Mouse (Mus musculus) heart, embryonic 15.5 days (tissue): ENCODE results near the gene Gli3. TPM values are rescaled to one million over a fixed set of nuclear protein-coding genes. Genes with fewer than 3 reads are reported as not detected.

Source experiments
- ATAC-seq: fragments of 200-750 bp; cut with Nextera tagmentation; replicated peaks from 2 replicates; pipeline ENCODE4 v1.8.0; 2017; ENCODE audit warnings: low read depth, moderate TSS enrichment; ENCODE audit not compliant: insufficient number of reproducible peaks, insufficient read depth, low FRiP score
- H3K27ac ChIP-seq: fragments of 300-500 bp; sonication (generic); 2 replicates; pipeline ENCODE4 v1.5.1; 2015; ENCODE audit warnings: mild to moderate bottlenecking, inconsistent platforms
- H3K27me3 ChIP-seq: fragments of 300-500 bp; sonication (generic); 2 replicates; pipeline ENCODE4 v1.6.1; 2015; ENCODE audit warnings: inconsistent platforms
- H3K36me3 ChIP-seq: fragments of 300-500 bp; sonication (generic); 2 replicates; pipeline ENCODE4 v1.6.1; 2015; ENCODE audit warnings: mild to moderate bottlenecking, inconsistent platforms
- H3K4me1 ChIP-seq: fragments of 300-500 bp; sonication (generic); replicated peaks from 2 replicates; pipeline ENCODE4 v1.6.1; 2015; ENCODE audit warnings: inconsistent platforms
- H3K4me2 ChIP-seq: fragments of 300-500 bp; sonication (generic); 2 replicates; pipeline ENCODE4 v1.6.1; 2015; ENCODE audit warnings: inconsistent platforms, mild to moderate bottlenecking, moderate library complexity
- H3K4me3 ChIP-seq: fragments of 300-500 bp; sonication (generic); 2 replicates; pipeline ENCODE4 v1.5.1; 2015; ENCODE audit warnings: mild to moderate bottlenecking, inconsistent platforms
- H3K9ac ChIP-seq: fragments of 300-500 bp; sonication (generic); 2 replicates; pipeline ENCODE4 v1.6.1; 2015; ENCODE audit warnings: mild to moderate bottlenecking, inconsistent platforms
- H3K9me3 ChIP-seq: fragments of 300-500 bp; sonication (generic); replicated peaks from 2 replicates; pipeline ENCODE4 v1.6.1; 2016; ENCODE audit warnings: inconsistent platforms
- WGBS: fragments of 180-500 bp; shearing (Covaris S2); methylation state at CpG from one replicate; pipeline ENCODE4 v1.1.7; 2015; ENCODE audit warnings: mixed read lengths; 5-methylcytosine and 5-hydroxymethylcytosine counted together
- polyA plus RNA-seq: library from polyadenylated mRNA; unstranded; fragments of >200 nt; fragmentation: Nextera tagmentation; extraction: Ambion mirVana; gene quantifications from 2 replicates; pipeline ENCODE4 v1.2.1, GENCODE M21; 2015

Gene Gli3
- polyA plus RNA-seq, 1 experiment from 2014 or later = 4.8 TPM

DNA sequence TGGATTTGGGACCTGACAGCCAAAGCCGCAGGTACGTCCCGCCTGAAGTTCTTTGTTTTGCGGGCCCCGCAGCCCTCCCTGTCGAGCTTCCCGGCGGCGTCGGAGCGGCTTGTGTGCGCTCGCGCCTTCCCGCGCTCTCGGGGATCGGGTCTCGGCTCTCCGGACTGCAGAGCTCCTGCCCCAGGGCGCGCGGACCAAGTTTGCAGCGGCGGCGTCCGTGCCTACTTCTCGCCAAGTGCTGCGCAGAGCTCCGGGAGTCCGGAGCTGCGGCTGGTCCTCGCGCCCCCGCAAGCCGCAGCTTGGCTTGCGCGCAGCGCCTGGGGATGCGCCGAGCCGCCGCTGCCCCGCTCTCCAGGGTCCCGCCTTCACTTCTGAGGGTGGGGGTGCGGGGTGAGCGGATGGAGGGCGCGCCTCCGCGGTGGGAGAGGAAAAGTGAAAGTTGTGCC lies 1.1 kb downstream of the Gli3 start:
- Histone ChIP-seq H3K36me3 (no peaks in the 10 kb centered on the region), H3K4me1 (peaks cover 4% of the 10 kb centered on the region; the same call in 1 of the 2 replicates), H3K9ac (peak overlapping the region; percentile 78), H3K4me3 (peak overlapping the region; percentile 77), H3K9me3 (no peaks in the 10 kb centered on the region), H3K4me2 (peak overlapping the region; percentile 96), H3K27me3 (peaks cover 51% of the 10 kb centered on the region), H3K27ac (peak overlapping the region; percentile 91)
- ATAC-seq = no peak
- under 1% methylated on average over 51 of the region's 51 CpGs for WGBS

DNA sequence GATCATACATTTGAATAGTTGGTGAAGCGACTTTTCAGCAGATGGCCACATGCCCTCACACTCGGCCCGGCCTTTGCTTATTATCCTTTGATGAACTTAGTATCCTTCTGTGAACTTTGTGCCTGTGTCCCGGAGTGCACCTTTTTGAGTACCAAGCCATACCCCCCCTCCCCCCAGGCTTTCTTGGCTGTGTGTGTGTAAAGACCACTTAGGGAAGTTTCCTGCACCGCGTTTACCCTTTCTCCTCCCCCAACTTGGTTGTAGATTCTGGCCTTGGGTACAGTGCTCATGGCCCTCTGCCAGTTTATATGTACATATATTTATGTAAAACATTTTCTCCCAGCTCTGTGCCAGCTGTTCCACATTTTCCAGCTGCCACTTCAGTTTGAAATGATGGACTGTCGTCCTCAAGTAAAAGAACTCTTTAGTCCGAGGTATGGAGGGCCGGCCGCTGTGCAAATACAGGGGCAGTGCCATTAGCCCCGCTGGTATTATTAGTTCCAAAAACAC lies 1.8 kb downstream of the Gli3 start:
- H3K27ac ChIP-seq = peak overlapping the region; percentile 91
- H3K4me3 ChIP-seq = peak overlapping the region; percentile 77
- peaks cover 51% of the 10 kb centered on the region for H3K27me3 ChIP-seq
- peak overlapping the region; percentile 78 for H3K9ac ChIP-seq
- H3K36me3 ChIP-seq = no peaks in the 10 kb centered on the region
- peaks cover 4% of the 10 kb centered on the region; the same call in 1 of the 2 replicates for H3K4me1 ChIP-seq
- no peak for ATAC-seq
- no peaks in the 10 kb centered on the region for H3K9me3 ChIP-seq
- H3K4me2 ChIP-seq = peak overlapping the region; percentile 96
- 8% methylated on average over 11 of the region's 11 CpGs for WGBS

DNA sequence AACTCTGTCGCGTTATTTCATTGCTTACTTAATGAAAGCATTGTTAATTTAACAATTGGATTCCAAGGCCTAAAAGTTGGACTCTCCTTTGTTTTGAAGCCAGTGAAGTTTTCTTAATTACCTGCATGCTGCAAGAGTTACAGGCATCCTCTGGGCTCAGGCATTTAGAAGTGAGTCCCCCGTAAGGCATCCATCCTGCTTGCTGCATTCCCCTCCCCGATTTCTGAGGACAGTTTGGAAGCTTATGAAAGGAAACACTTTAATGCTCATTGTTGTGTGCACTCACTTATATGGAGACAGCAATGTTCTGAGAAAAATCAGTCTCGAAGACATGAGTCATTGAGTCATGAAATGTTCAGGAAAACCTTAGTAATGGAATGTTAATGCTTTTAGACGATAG lies 3.5 kb downstream of the Gli3 start:
- Histone ChIP-seq H3K4me3 (no peak overlapping the region), H3K9ac (no peak overlapping the region), H3K36me3 (no peaks in the 10 kb centered on the region), H3K27me3 (peaks cover 46% of the 10 kb centered on the region), H3K27ac (no peak overlapping the region), H3K4me2 (peak overlapping the region; percentile 7; the same call in 1 of the 2 replicates), H3K9me3 (no peaks in the 10 kb centered on the region), H3K4me1 (peaks cover 4% of the 10 kb centered on the region; the same call in 1 of the 2 replicates)
- no peak for ATAC-seq
- WGBS = 59% methylated on average over 6 of the region's 6 CpGs

DNA sequence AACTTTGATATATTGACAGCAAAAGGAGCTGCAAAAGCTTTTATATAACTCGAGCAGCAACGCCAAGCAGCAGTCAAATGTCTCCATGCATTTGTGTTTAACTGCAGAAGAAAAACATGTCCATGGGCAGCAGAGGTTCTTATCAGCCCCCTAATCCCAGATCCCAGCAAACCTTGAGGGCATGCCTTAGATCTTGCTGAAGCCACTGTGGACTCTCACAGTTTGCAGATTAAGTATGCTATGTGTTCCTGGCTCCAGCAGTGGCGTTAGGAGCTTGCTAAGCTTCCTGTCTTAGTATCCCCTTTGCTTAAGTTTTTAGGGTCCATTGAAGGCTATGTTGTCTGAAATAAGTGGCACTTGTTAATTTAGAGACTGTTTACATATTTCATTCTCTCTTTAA lies 4.4 kb downstream of the Gli3 start:
- no peak overlapping the region for H3K4me3 ChIP-seq
- no peaks in the 10 kb centered on the region for H3K36me3 ChIP-seq
- 0 out of 2 replicates have a peak, but pooled peaks cover 2% of the 10 kb centered on the region for H3K4me1 ChIP-seq
- H3K27me3 ChIP-seq = peaks cover 39% of the 10 kb centered on the region
- 50% methylated on average over 3 of the region's 3 CpGs for WGBS
- no peaks in the 10 kb centered on the region for H3K9me3 ChIP-seq
- H3K9ac ChIP-seq = no peak overlapping the region
- no peak overlapping the region for H3K27ac ChIP-seq
- no peak overlapping the region for H3K4me2 ChIP-seq
- no peak for ATAC-seq

DNA sequence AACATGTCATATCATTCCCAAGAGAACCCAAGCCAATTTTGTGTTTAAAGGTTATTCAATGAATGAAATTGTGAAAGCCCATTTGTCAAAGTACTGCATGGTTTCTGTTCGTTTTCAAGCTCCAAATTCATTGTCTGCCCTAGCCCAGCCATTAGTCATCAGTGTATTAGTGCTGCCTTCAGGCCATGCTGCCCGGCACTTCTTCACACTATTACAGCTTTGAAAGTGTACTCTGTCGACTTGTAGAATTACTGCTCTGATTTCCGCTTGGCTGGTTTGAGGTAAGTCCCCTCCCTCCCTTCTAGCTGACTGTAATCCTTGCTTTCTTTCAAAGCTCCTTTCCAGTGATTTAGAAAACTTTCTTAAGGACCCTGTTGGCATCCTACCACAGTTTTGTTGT lies 5.4 kb downstream of the Gli3 start:
- Histone ChIP-seq H3K9me3 (no peaks in the 10 kb centered on the region), H3K27me3 (peaks cover 29% of the 10 kb centered on the region), H3K36me3 (no peaks in the 10 kb centered on the region), H3K4me1 (0 out of 2 replicates have a peak, but pooled peaks cover 4% of the 10 kb centered on the region), H3K4me3 (no peak overlapping the region), H3K4me2 (no peak overlapping the region), H3K27ac (no peak overlapping the region), H3K9ac (no peak overlapping the region)
- no peak for ATAC-seq
- WGBS = 57% methylated on average over 4 of the region's 4 CpGs

DNA sequence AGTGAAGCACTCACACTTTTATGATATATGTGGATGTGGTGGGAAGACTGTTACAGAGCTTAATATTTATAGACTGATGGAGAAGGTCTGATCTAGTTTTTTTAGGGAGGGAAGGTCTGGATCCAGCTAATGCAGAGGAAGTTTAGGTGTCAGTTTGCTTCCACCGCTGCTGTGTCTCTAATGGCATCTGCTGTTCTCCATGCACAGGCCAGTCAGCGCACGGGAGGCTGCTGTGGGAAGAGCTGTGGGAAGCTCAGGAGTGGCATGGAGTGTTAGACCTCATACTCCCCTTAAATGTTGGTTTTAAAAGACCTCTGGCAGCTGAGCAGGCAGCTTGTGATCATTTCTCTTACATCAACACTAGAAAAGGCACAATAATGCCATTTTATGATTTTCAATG lies 7.0 kb downstream of the Gli3 start:
- Histone ChIP-seq H3K4me2 (no peak overlapping the region), H3K4me3 (no peak overlapping the region), H3K9me3 (no peaks in the 10 kb centered on the region), H3K27ac (no peak overlapping the region), H3K4me1 (0 out of 2 replicates have a peak, but pooled peaks cover 2% of the 10 kb centered on the region), H3K9ac (no peak overlapping the region), H3K36me3 (no peaks in the 10 kb centered on the region), H3K27me3 (peaks cover 13% of the 10 kb centered on the region)
- ATAC-seq = no peak
- 70% methylated on average over 3 of the region's 3 CpGs for WGBS

DNA sequence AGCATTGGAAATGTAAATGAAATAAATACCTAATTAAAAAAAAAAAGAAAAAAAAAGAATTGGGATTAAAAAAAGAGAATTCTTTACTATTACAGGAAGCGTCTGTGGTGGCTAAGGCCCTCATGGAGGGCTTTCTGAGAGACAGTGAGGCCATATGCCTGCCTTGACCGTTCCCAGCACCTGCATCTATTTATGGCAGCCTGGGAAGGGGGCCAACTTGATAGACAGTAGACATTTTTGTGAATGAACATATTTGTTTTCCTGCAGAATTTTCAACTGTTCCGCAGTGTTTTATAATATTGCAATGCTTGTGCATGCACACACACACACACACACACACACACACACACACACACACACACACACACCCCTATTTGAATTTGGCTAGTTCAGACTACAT lies 9.7 kb downstream of the Gli3 start:
- Histone ChIP-seq H3K4me2 (no peak overlapping the region), H3K9ac (no peak overlapping the region), H3K9me3 (no peaks in the 10 kb centered on the region), H3K36me3 (no peaks in the 10 kb centered on the region), H3K27ac (no peak overlapping the region), H3K4me1 (0 out of 2 replicates have a peak, but pooled peaks cover 2% of the 10 kb centered on the region), H3K27me3 (no peaks in the 10 kb centered on the region), H3K4me3 (no peak overlapping the region)
- no peak for ATAC-seq
- 38% methylated on average over 3 of the region's 3 CpGs for WGBS

DNA sequence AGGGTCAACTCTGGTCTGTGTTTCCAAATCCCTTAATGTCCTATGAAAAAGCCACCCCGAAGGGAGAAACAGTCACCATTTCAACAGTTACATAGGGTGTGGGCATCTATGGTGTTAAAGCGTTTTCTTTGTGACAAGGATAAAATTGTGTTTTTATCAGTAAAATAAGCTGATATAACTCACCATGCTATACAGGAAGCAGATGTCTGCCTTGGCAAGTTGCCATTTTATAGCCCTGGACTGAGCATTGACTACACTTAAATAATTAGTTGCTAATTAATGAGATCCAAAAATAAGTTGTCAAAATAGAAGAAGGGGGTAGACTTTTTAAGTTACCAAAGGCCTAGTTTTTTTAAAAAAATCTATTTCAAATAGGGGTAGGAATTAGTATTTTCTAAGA lies 11.4 kb downstream of the Gli3 start:
- Histone ChIP-seq H3K36me3 (no peaks in the 10 kb centered on the region), H3K4me1 (0 out of 2 replicates have a peak, but pooled peaks cover 2% of the 10 kb centered on the region), H3K4me3 (no peak overlapping the region), H3K9me3 (no peaks in the 10 kb centered on the region), H3K4me2 (no peak overlapping the region), H3K27ac (no peak overlapping the region), H3K27me3 (no peaks in the 10 kb centered on the region), H3K9ac (no peak overlapping the region)
- ATAC-seq = no peak
- 44% methylated on average over 2 of the region's 2 CpGs for WGBS

DNA sequence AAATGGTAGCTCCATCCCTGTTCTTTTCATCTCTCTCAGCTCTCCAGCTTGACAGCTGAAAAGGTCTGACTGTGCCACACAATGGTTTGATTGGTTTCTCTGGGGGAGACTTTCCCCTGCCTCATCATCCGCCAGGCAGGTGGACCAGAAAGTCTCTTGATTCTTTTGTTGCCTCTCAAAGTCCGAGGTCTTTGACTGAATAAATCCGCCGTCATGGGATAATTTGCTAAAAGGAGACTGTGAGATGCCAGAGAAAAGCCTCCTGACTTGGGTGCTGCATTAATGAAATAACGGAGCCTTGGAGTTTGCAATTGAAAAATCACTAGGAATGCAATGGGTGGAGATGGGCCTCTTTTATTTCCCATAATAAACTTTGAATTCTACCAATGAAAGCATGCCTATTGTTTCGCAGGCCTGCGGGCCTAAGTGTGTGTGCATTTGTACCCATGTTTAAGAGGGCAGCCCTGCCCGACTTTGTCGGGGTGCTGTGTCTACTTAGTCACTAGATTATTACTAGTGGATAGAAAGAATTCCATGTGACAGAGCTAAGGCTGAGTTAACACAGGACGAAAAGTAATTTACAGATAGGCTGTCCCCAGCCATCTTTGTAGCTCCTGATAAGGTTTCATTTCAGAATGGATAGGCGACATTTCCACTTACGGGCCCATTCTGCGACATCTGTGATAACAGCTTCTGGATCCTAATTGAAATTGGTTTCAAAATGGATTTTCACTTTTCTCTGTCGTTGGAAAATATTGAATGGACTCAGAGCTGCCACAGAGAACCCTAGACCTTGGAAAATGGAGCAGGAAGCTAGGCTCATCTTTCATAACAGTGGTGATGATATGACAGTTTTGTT lies 23.2 kb downstream of the Gli3 start:
- ATAC-seq = no peak
- H3K4me2 ChIP-seq = no peak overlapping the region
- no peaks in the 10 kb centered on the region for H3K9me3 ChIP-seq
- 67% methylated on average over 14 of the region's 14 CpGs for WGBS
- H3K4me1 ChIP-seq = no peaks in the 10 kb centered on the region
- no peak overlapping the region for H3K9ac ChIP-seq
- H3K27me3 ChIP-seq = no peaks in the 10 kb centered on the region
- H3K4me3 ChIP-seq = no peak overlapping the region
- H3K27ac ChIP-seq = no peak overlapping the region
- no peaks in the 10 kb centered on the region for H3K36me3 ChIP-seq

DNA sequence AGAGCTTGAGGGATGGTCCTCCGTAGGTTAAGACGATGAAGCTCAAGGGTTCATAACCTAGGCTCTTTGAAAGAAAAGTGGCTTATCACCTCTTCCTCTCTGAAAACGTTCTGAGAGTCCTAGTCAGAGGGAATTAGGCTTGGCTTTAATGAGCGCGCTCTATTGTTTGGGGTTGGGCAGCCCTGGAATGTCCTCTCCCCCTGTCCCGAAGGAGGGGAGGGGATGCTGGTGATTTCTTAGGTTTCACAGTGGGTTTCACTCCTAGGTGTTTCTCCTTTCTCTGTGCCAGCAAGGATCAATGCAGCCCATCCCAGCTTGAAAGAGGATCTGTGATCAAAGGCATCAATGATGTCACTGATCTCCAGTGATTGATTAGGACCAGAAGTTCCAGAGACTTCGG lies 24.3 kb downstream of the Gli3 start:
- no peak for ATAC-seq
- Histone ChIP-seq H3K9ac (no peak overlapping the region), H3K4me2 (no peak overlapping the region), H3K27me3 (no peaks in the 10 kb centered on the region), H3K4me1 (no peaks in the 10 kb centered on the region), H3K9me3 (no peaks in the 10 kb centered on the region), H3K36me3 (no peaks in the 10 kb centered on the region), H3K4me3 (no peak overlapping the region), H3K27ac (no peak overlapping the region)
- WGBS = 35% methylated on average over 7 of the region's 7 CpGs

DNA sequence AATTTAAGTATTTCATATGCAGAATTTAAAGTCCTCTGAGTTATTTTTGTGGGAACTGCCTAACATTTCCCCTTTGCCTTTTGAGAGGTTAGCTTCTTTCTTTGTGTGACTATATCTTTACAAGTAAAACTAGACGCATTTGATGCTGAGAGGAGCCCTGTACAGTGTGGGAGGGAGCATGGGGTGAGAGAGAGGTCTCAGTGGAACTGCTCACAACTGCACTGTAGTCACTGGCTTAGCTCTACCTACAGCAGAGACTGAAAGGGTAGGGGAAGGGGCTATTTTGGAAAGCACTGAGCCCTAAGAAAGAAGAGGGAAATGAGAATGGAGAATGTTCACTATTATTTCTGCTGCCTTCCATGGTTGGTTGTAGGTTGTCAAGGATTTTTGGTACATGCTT lies 25.0 kb downstream of the Gli3 start:
- H3K27me3 ChIP-seq = no peaks in the 10 kb centered on the region
- no peak for ATAC-seq
- no peak overlapping the region for H3K9ac ChIP-seq
- 70% methylated on average over 1 of the region's 1 CpGs for WGBS
- no peak overlapping the region for H3K4me2 ChIP-seq
- no peaks in the 10 kb centered on the region for H3K4me1 ChIP-seq
- H3K4me3 ChIP-seq = no peak overlapping the region
- no peaks in the 10 kb centered on the region for H3K9me3 ChIP-seq
- H3K27ac ChIP-seq = no peak overlapping the region
- H3K36me3 ChIP-seq = no peaks in the 10 kb centered on the region
